Mouse (Mus musculus): ENCODE measurements around the gene Rbm24. TPM values are rescaled to one million over a fixed set of nuclear protein-coding genes. Genes with fewer than 3 reads are reported as not detected.

Gene Rbm24
- total and polyA plus RNA-seq, 3 experiments: not detected

DNA sequence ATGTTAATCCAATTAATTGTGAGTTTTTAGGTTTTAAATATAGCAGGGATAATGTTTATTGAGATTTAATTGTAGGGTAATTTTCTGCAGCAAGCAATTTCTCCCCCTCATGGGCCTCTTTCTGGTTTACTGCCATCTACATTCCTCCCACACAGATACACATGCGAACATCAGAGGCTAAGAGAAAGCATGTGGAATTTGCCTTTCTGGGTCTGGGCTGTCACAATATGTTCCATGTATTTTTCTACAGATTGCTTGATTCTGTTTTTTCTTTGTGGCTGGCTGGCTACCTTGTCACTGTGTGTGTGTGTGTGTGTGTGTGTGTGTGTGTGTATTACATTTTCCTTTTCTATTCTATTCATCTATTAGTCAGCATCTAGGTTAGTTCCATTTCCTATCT lies 42.9 kb upstream of the Rbm24 start:
- Histone ChIP-seq H3K4me1 (ENCODE audit: control insufficient read depth in 1 of 2, insufficient read depth in 2 of 2) (no peaks in the 10 kb centered on the region), H3K27me3 (replicated peaks) (no peaks in the 10 kb centered on the region), H3K9ac (ENCODE audit: insufficient read depth, low read depth) (no peak overlapping the region), H3K36me3 (replicated peaks in 1 of 2; ENCODE audit: control insufficient read depth in 1 of 2, insufficient read depth in 1 of 2, low read length in 1 of 2) (no peaks in the 10 kb centered on the region), H3K9me3 (replicated peaks; ENCODE audit: low read length) (no peaks in the 10 kb centered on the region), H3K4me2 (ENCODE audit: insufficient read depth, low read depth, poor library complexity, severe bottlenecking) (no peak overlapping the region), H3K4me3 (replicated peaks in 1 of 3; ENCODE audit: low read depth in 2 of 3, low read length in 2 of 3, poor library complexity in 1 of 3) (no peak overlapping the region), H3K79me2 (replicated peaks; ENCODE audit: control insufficient read depth, extremely low read depth, insufficient read depth, poor library complexity, severe bottlenecking) (no peaks in the 10 kb centered on the region), H3K27ac (ENCODE audit: insufficient read depth, low read depth) (no peak overlapping the region)
- dilution Hi-C loops (cut with MboI; ENCODE audit: extremely low pct_ligation_motif_present, extremely low pct_unique_long_range_greater_than_20kb, low sequenced_read_pairs) (no loop called here), in situ Hi-C loops (cut with MboI; ENCODE audit: low pct_ligation_motif_present, low pct_unique_long_range_greater_than_20kb, low sequenced_read_pairs) (no loop called here)
- no peak for TF ChIP-seq ELF1 (IDR thresholded peaks at IDR 0.05; ENCODE audit: low read depth, low read length)
- TF ChIP-seq CTCF (conservative IDR thresholded peaks at IDR 0.05 in 1 of 2, IDR thresholded peaks at IDR 0.05 in 1 of 2; ENCODE audit: low read depth in 2 of 2, low read length in 2 of 2): no peak
- TF ChIP-seq USF2 (conservative IDR thresholded peaks at IDR 0.05; ENCODE audit: low read depth, low read length): no peak
- no peak for TF ChIP-seq ZMIZ1 (IDR thresholded peaks at IDR 0.05; ENCODE audit: low read depth, low read length)
- TF ChIP-seq SIN3A (IDR thresholded peaks at IDR 0.05; ENCODE audit: low read length): no peak
- TF ChIP-seq ETS1 (conservative IDR thresholded peaks at IDR 0.05; ENCODE audit: low read depth, low read length): no peak
- no peak for TF ChIP-seq JUN (IDR thresholded peaks at IDR 0.05; ENCODE audit: insufficient read depth, low read depth, low read length)
- no peak for TF ChIP-seq ZNF384 (IDR thresholded peaks at IDR 0.05; ENCODE audit: low read depth, low read length)
- TF ChIP-seq NRF1 (IDR thresholded peaks at IDR 0.05; ENCODE audit: low read depth, low read length): no peak
- TF ChIP-seq POLR2A (IDR thresholded peaks at IDR 0.05; ENCODE audit: low read depth, low read length): no peak
- no peak for TF ChIP-seq IRF4 (IDR thresholded peaks at IDR 0.05; ENCODE audit: low read depth, low read length)
- TF ChIP-seq CHD1 (IDR thresholded peaks at IDR 0.05; ENCODE audit: low read depth, low read length): no peak
- no peak for TF ChIP-seq NELFE (IDR thresholded peaks at IDR 0.05; ENCODE audit: low read depth, low read length)
- TF ChIP-seq HCFC1 (IDR thresholded peaks at IDR 0.05; ENCODE audit: low read depth, low read length): no peak
- DNase-seq (ENCODE audit: extremely low read depth): no peak

- Histone ChIP-seq H3K79me2 (replicated peaks; ENCODE audit: control insufficient read depth, extremely low read depth, insufficient read depth, poor library complexity, severe bottlenecking) (no peaks in the 10 kb centered on the region), H3K4me2 (ENCODE audit: insufficient read depth, low read depth, poor library complexity, severe bottlenecking) (no peak overlapping the region), H3K4me3 (replicated peaks in 1 of 3; ENCODE audit: low read depth in 2 of 3, low read length in 2 of 3, poor library complexity in 1 of 3) (no peak overlapping the region), H3K27me3 (replicated peaks) (no peaks in the 10 kb centered on the region), H3K4me1 (ENCODE audit: control insufficient read depth in 1 of 2, insufficient read depth in 2 of 2) (no peaks in the 10 kb centered on the region), H3K9me3 (replicated peaks; ENCODE audit: low read length) (no peaks in the 10 kb centered on the region), H3K27ac (ENCODE audit: insufficient read depth, low read depth) (no peak overlapping the region), H3K9ac (ENCODE audit: insufficient read depth, low read depth) (no peak overlapping the region), H3K36me3 (replicated peaks in 1 of 2; ENCODE audit: control insufficient read depth in 1 of 2, insufficient read depth in 1 of 2, low read length in 1 of 2) (no peaks in the 10 kb centered on the region)
- in situ Hi-C loops (cut with MboI; ENCODE audit: low pct_ligation_motif_present, low pct_unique_long_range_greater_than_20kb, low sequenced_read_pairs) (no loop called here), dilution Hi-C loops (cut with MboI; ENCODE audit: extremely low pct_ligation_motif_present, extremely low pct_unique_long_range_greater_than_20kb, low sequenced_read_pairs) (no loop called here)
- TF ChIP-seq JUN (IDR thresholded peaks at IDR 0.05; ENCODE audit: insufficient read depth, low read depth, low read length) (no peak), CHD2 (IDR thresholded peaks at IDR 0.05; ENCODE audit: low read length) (no peak), MAFK (IDR thresholded peaks at IDR 0.05; ENCODE audit: insufficient replicate concordance, low read length) (no peak), MEF2A (IDR thresholded peaks at IDR 0.05; ENCODE audit: borderline replicate concordance, low read depth, low read length) (no peak), ZMIZ1 (IDR thresholded peaks at IDR 0.05; ENCODE audit: low read depth, low read length) (no peak), E2F4 (IDR thresholded peaks at IDR 0.05; ENCODE audit: insufficient replicate concordance, low read depth, low read length) (no peak), TBP (conservative IDR thresholded peaks at IDR 0.05; ENCODE audit: low read depth, low read length) (no peak), MYC (IDR thresholded peaks at IDR 0.05; ENCODE audit: low read depth, low read length) (no peak), KAT2A (IDR thresholded peaks at IDR 0.05; ENCODE audit: insufficient replicate concordance, low read length) (no peak), NRF1 (IDR thresholded peaks at IDR 0.05; ENCODE audit: low read depth, low read length) (no peak), ETS1 (conservative IDR thresholded peaks at IDR 0.05; ENCODE audit: low read depth, low read length) (no peak), UBTF (IDR thresholded peaks at IDR 0.05; ENCODE audit: low read depth, low read length) (no peak), JUND (conservative IDR thresholded peaks at IDR 0.05; ENCODE audit: low read depth, low read length) (no peak), PAX5 (IDR thresholded peaks at IDR 0.05; ENCODE audit: low read length) (no peak), EP300 (IDR thresholded peaks at IDR 0.05; ENCODE audit: low read length) (no peak), SMC3 (IDR thresholded peaks at IDR 0.05; ENCODE audit: low read depth, low read length) (no peak), MAZ (IDR thresholded peaks at IDR 0.05; ENCODE audit: low read depth, low read length) (no peak)
- DNase-seq (ENCODE audit: extremely low read depth): no peak
These were observed 30.8 kb upstream of the Rbm24 start for GRCm38 (mm10) chr13:46387396-46387795.
